Mouse (Mus musculus) liver, embryonic 11.5 days (tissue): ENCODE measurements around the gene Hcn4. TPM values are rescaled to one million over a fixed set of nuclear protein-coding genes. Genes with fewer than 3 reads are reported as not detected.
A peak's percentile ranks its signal among the peaks of the same experiment; 100 is the strongest.

ENCODE experiments used
- ATAC-seq: fragments of 200-750 bp; cut with Nextera tagmentation; replicated peaks from 2 replicates; pipeline ENCODE4 v1.8.0; 2017; ENCODE audit warnings: moderate number of reproducible peaks, mild to moderate bottlenecking, moderate TSS enrichment, moderate library complexity; ENCODE audit not compliant: low FRiP score
- DNase-seq: peaks from one replicate; pipeline ENCODE4 v3.0.0-alpha.2; 2017; ENCODE audit warnings: low spot score
- H3K27ac ChIP-seq: fragments of 300-500 bp; sonication (generic); 2 replicates; pipeline ENCODE4 v1.5.1; 2014; ENCODE audit warnings: mild to moderate bottlenecking, low read depth, low read length, control low read depth
- H3K27me3 ChIP-seq: fragments of 300-500 bp; sonication (generic); replicated peaks from 2 replicates; pipeline ENCODE4 v1.6.1; 2014; ENCODE audit warnings: low read length, mixed read lengths; ENCODE audit not compliant: control insufficient read depth, insufficient read depth
- H3K36me3 ChIP-seq: fragments of 300-500 bp; sonication (generic); 2 replicates; pipeline ENCODE4 v1.6.1; 2014; ENCODE audit warnings: mild to moderate bottlenecking, low read length, moderate library complexity, mixed read lengths; ENCODE audit not compliant: control insufficient read depth, insufficient read depth
- H3K4me1 ChIP-seq: fragments of 300-500 bp; sonication (generic); replicated peaks from 2 replicates; pipeline ENCODE4 v1.6.1; 2014; ENCODE audit warnings: low read length, mixed read lengths; ENCODE audit not compliant: control insufficient read depth, insufficient read depth
- H3K4me2 ChIP-seq: fragments of 300-500 bp; sonication (generic); 2 replicates; pipeline ENCODE4 v1.6.1; 2014; ENCODE audit warnings: mild to moderate bottlenecking, control low read depth, moderate library complexity
- H3K4me3 ChIP-seq: fragments of 300-500 bp; sonication (generic); 2 replicates; pipeline ENCODE4 v1.5.1; 2014; ENCODE audit warnings: low read depth, low read length, control low read depth
- H3K9ac ChIP-seq: fragments of 300-500 bp; sonication (generic); 2 replicates; pipeline ENCODE4 v1.6.1; 2014; ENCODE audit warnings: low read depth, low read length, control low read depth
- H3K9me3 ChIP-seq: fragments of 300-500 bp; sonication (generic); 2 replicates; pipeline ENCODE4 v1.6.1; 2016; ENCODE audit warnings: low read length, inconsistent platforms, mixed read lengths; ENCODE audit not compliant: control insufficient read depth
- WGBS: fragments of 180-500 bp; shearing (Covaris S2); extraction: QIAGEN DNeasy Blood & Tissue Kit; methylation state at CpG from one replicate; pipeline ENCODE4 v1.1.7; 2014; 5-methylcytosine and 5-hydroxymethylcytosine counted together
- polyA plus RNA-seq: library from polyadenylated mRNA; unstranded; fragments of >200 nt; fragmentation: Nextera tagmentation; extraction: Ambion mirVana; gene quantifications from 2 replicates; pipeline ENCODE4 v1.2.1, GENCODE M21; 2014

The Hcn4 gene
- polyA plus RNA-seq, 1 experiment from 2014 or later, result 0.40 TPM

- peaks cover 9% of the 10 kb centered on the region for H3K4me1 ChIP-seq
- peak; percentile 76 for DNase-seq
- peak overlapping the region; percentile 20; the same call in 1 of the 2 replicates for H3K4me3 ChIP-seq
- H3K9ac ChIP-seq, result no peak overlapping the region
- H3K27me3 ChIP-seq, result 0 out of 2 replicates have a peak, but pooled peaks cover 2% of the 10 kb centered on the region
- peak overlapping the region; percentile 55 for H3K4me2 ChIP-seq
- H3K9me3 ChIP-seq, result no peaks in the 10 kb centered on the region
- no peak for ATAC-seq
- H3K27ac ChIP-seq, result no peak overlapping the region
- H3K36me3 ChIP-seq, result no peaks in the 10 kb centered on the region
- 11% methylated on average over 15 of the region's 15 CpGs for WGBS
These were observed 17.5 kb upstream of the Hcn4 start for GRCm38 (mm10) chr9:58805601-58806318.

GRCm38 (mm10) chr9:58811171-58811570 is 12.0 kb upstream of the Hcn4 start:
- Histone ChIP-seq H3K9me3 (no peaks in the 10 kb centered on the region), H3K27me3 (peaks cover 9% of the 10 kb centered on the region), H3K9ac (no peak overlapping the region), H3K4me1 (0 out of 2 replicates have a peak, but pooled peaks cover 4% of the 10 kb centered on the region), H3K36me3 (no peaks in the 10 kb centered on the region), H3K27ac (no peak overlapping the region), H3K4me2 (no peak overlapping the region), H3K4me3 (no peak overlapping the region)
- ATAC-seq (no peak), DNase-seq (no peak)
- WGBS, result 37% methylated on average over 3 of the region's 3 CpGs

- H3K27ac ChIP-seq, result no peak overlapping the region
- no peaks in the 10 kb centered on the region for H3K36me3 ChIP-seq
- WGBS, result 48% methylated on average over 15 of the region's 15 CpGs
- H3K9ac ChIP-seq, result no peak overlapping the region
- H3K9me3 ChIP-seq, result no peaks in the 10 kb centered on the region
- H3K27me3 ChIP-seq, result peaks cover 31% of the 10 kb centered on the region
- H3K4me3 ChIP-seq, result no peak overlapping the region
- no peak for DNase-seq
- 0 out of 2 replicates have a peak, but pooled peaks cover 4% of the 10 kb centered on the region for H3K4me1 ChIP-seq
- no peak for ATAC-seq
- no peak overlapping the region for H3K4me2 ChIP-seq
These were observed 7.5 kb upstream of the Hcn4 start for GRCm38 (mm10) chr9:58815552-58816260.

GRCm38 (mm10) chr9:58816458-58816857 is 6.8 kb upstream of the Hcn4 start:
- no peak for ATAC-seq
- Histone ChIP-seq H3K27me3 (peaks cover 39% of the 10 kb centered on the region), H3K9ac (no peak overlapping the region)

GRCm38 (mm10) chr9:58817676-58818075 is 5.5 kb upstream of the Hcn4 start:
- Histone ChIP-seq H3K4me1 (0 out of 2 replicates have a peak, but pooled peaks cover 4% of the 10 kb centered on the region), H3K4me2 (no peak overlapping the region), H3K27ac (no peak overlapping the region), H3K9ac (no peak overlapping the region), H3K4me3 (no peak overlapping the region), H3K9me3 (no peaks in the 10 kb centered on the region), H3K36me3 (no peaks in the 10 kb centered on the region), H3K27me3 (peaks cover 51% of the 10 kb centered on the region)
- WGBS, result 44% methylated on average over 3 of the region's 3 CpGs
- DNase-seq, result no peak
- no peak for ATAC-seq

More at GRCm38 (mm10) chr9:58816458-58816857, 6.8 kb upstream of the Hcn4 start:
- H3K9me3 ChIP-seq, result no peaks in the 10 kb centered on the region
- WGBS, result 56% methylated on average over 9 of the region's 9 CpGs
- H3K4me2 ChIP-seq, result no peak overlapping the region
- H3K36me3 ChIP-seq, result no peaks in the 10 kb centered on the region
- no peak overlapping the region for H3K4me3 ChIP-seq
- H3K4me1 ChIP-seq, result 0 out of 2 replicates have a peak, but pooled peaks cover 4% of the 10 kb centered on the region
- H3K27ac ChIP-seq, result no peak overlapping the region
- DNase-seq, result no peak

GRCm38 (mm10) chr9:58822431-58823091 is 651 bp upstream of the Hcn4 start:
- H3K36me3 ChIP-seq, result no peaks in the 10 kb centered on the region
- 0 out of 2 replicates have a peak overlapping the region, but pooled peaks have one; percentile 18 for H3K9ac ChIP-seq
- peak; percentile 71 for DNase-seq
- no peak overlapping the region for H3K27ac ChIP-seq
- H3K4me2 ChIP-seq, result peak overlapping the region; percentile 82
- WGBS, result under 1% methylated on average over 62 of the region's 62 CpGs
- H3K4me1 ChIP-seq, result peaks cover 4% of the 10 kb centered on the region; the same call in 1 of the 2 replicates
- no peaks in the 10 kb centered on the region for H3K9me3 ChIP-seq
- peak overlapping the region; percentile 59 for H3K4me3 ChIP-seq
- peaks cover 81% of the 10 kb centered on the region for H3K27me3 ChIP-seq
- no peak; the same call in 1 of the 2 replicates for ATAC-seq

GRCm38 (mm10) chr9:58823918-58824215 is 655 bp downstream of the Hcn4 start:
- ATAC-seq (no peak), DNase-seq (no peak)
- peaks cover 4% of the 10 kb centered on the region; the same call in 1 of the 2 replicates for H3K4me1 ChIP-seq
- no peak overlapping the region for H3K9ac ChIP-seq
- H3K27me3 ChIP-seq, result peaks cover 74% of the 10 kb centered on the region
- no peak overlapping the region for H3K27ac ChIP-seq
- WGBS, result 1% methylated on average over 35 of the region's 35 CpGs
- H3K9me3 ChIP-seq, result no peaks in the 10 kb centered on the region
- H3K4me3 ChIP-seq, result peak overlapping the region; percentile 59
- peak overlapping the region; percentile 82 for H3K4me2 ChIP-seq
- no peaks in the 10 kb centered on the region for H3K36me3 ChIP-seq

- no peak overlapping the region for H3K27ac ChIP-seq
- H3K4me1 ChIP-seq, result 0 out of 2 replicates have a peak, but pooled peaks cover 3% of the 10 kb centered on the region
- no peak overlapping the region for H3K4me2 ChIP-seq
- H3K9me3 ChIP-seq, result no peaks in the 10 kb centered on the region
- H3K36me3 ChIP-seq, result no peaks in the 10 kb centered on the region
- no peak for DNase-seq
- no peak overlapping the region for H3K4me3 ChIP-seq
- H3K9ac ChIP-seq, result no peak overlapping the region
- WGBS, result 63% methylated on average over 4 of the region's 4 CpGs
- ATAC-seq, result no peak
- H3K27me3 ChIP-seq, result peaks cover 19% of the 10 kb centered on the region
These were observed 6.4 kb downstream of the Hcn4 start for GRCm38 (mm10) chr9:58829627-58830026.
